In genomic region chr3:88647076-88647475, GRCm38 (mm10) we compare ENCODE assay signal across 34 mouse cellular contexts. TPM values are rescaled to one million over a fixed set of nuclear protein-coding genes. Genes with fewer than 3 reads are reported as not detected.
DNase-seq lines count a peak whose midpoint lies in the region; ATAC-seq lines count a peak whose summit lies in the region.
"Had no signal": no experiment of that assay in that cellular context is flagged by ENCODE, and none has a peak within 500 bp of the region (broad histone marks: within the 10 kb centered on the region; RNA-seq: fewer than 3 reads in every experiment).

No protein-coding gene starts in this region.

- 90% methylated on average over 3 of the region's 3 CpGs for WGBS in hindbrain, embryonic 11.5 days
- 87% methylated on average over 3 of the region's 3 CpGs for WGBS in midbrain, embryonic 15.5 days

- no peak overlapping the region for H3K4me2 ChIP-seq in hindbrain, embryonic 11.5 days (replicated peaks; ENCODE audit: low read depth, low read length)
- no peak overlapping the region for H3K4me2 ChIP-seq in midbrain, embryonic 15.5 days
- H3K4me2 ChIP-seq: hindbrain, embryonic 12.5 days; intestine, embryonic 15.5 days; limb, embryonic 12.5 days; liver, embryonic 15.5 days; lung, embryonic 14.5 days had no signal

- H3K9ac ChIP-seq in hindbrain, embryonic 11.5 days (ENCODE audit: low read depth, low read length): no peak overlapping the region
- no peak overlapping the region for H3K9ac ChIP-seq in midbrain, embryonic 15.5 days
- H3K9ac ChIP-seq: hindbrain, embryonic 12.5 days; intestine, embryonic 15.5 days; limb, embryonic 12.5 days; liver, embryonic 15.5 days; lung, embryonic 14.5 days had no signal

- no peaks in the 10 kb centered on the region for H3K9me3 ChIP-seq in hindbrain, embryonic 11.5 days (ENCODE audit: control insufficient read depth, low read length)
- no peaks in the 10 kb centered on the region for H3K9me3 ChIP-seq in midbrain, embryonic 15.5 days
- H3K9me3 ChIP-seq: heart, embryonic 10.5 days; hindbrain, embryonic 12.5 days; intestine, embryonic 15.5 days; limb, embryonic 12.5 days; liver, embryonic 15.5 days had no signal

- H3K27ac ChIP-seq in hindbrain, embryonic 11.5 days (ENCODE audit: low read depth, low read length): no peak overlapping the region
- no peak overlapping the region for H3K27ac ChIP-seq in midbrain, embryonic 15.5 days
- H3K27ac ChIP-seq: heart, embryonic 10.5 days; hindbrain, embryonic 12.5 days; hindbrain, postnatal 0 days; intestine, embryonic 15.5 days; kidney, postnatal 0 days; limb, embryonic 12.5 days; liver, embryonic 15.5 days had no signal

- peaks cover 21% of the 10 kb centered on the region for H3K36me3 ChIP-seq in hindbrain, embryonic 11.5 days (ENCODE audit: control insufficient read depth, insufficient read depth, low read length)
- peaks cover 58% of the 10 kb centered on the region for H3K36me3 ChIP-seq in midbrain, embryonic 15.5 days (replicated peaks)

- H3K27me3 ChIP-seq in hindbrain, embryonic 11.5 days (ENCODE audit: control insufficient read depth, insufficient read depth, low read length): no peaks in the 10 kb centered on the region
- H3K27me3 ChIP-seq in midbrain, embryonic 15.5 days (replicated peaks): no peaks in the 10 kb centered on the region
- H3K27me3 ChIP-seq: hindbrain, embryonic 12.5 days; intestine, embryonic 15.5 days; limb, embryonic 12.5 days; liver, embryonic 15.5 days had no signal

- no peaks in the 10 kb centered on the region for H3K4me1 ChIP-seq in hindbrain, embryonic 11.5 days (replicated peaks; ENCODE audit: control insufficient read depth, insufficient read depth, low read length)
- no peaks in the 10 kb centered on the region for H3K4me1 ChIP-seq in midbrain, embryonic 15.5 days
- H3K4me1 ChIP-seq: hindbrain, embryonic 12.5 days; limb, embryonic 12.5 days had no signal

- no peak overlapping the region for H3K4me3 ChIP-seq in hindbrain, embryonic 11.5 days (ENCODE audit: low read depth, low read length)
- H3K4me3 ChIP-seq in midbrain, embryonic 15.5 days: no peak overlapping the region
- H3K4me3 ChIP-seq: erythroblast, embryonic 14.5 days; heart, embryonic 10.5 days; hindbrain, embryonic 12.5 days; intestine, embryonic 15.5 days; limb, embryonic 12.5 days; liver, embryonic 15.5 days had no signal

- no peak for ATAC-seq in hindbrain, embryonic 11.5 days (ENCODE audit: low FRiP score)
- ATAC-seq in midbrain, embryonic 15.5 days (replicated peaks): no peak
- ATAC-seq: hindbrain, postnatal 0 days; intestine, embryonic 15.5 days had no signal

- peak; percentile 87 for DNase-seq in heart, adult 11 months
- DNase-seq in heart, postnatal 4 days: no peak
- DNase-seq in urinary bladder, adult 2 months (ENCODE audit: low spot score): peak; percentile 12
- no peak for DNase-seq in urinary bladder, postnatal 36 days (ENCODE audit: low spot score in 2 of 2)
- DNase-seq in ES-CJ7 (ENCODE audit: low read depth, low spot score): peak; percentile 30
- no peak for DNase-seq in hindbrain, embryonic 11.5 days (ENCODE audit: low spot score)
- DNase-seq: adrenal gland, adult 8-10 months; cerebellum, adult 2 months; cerebellum, postnatal 14 days; gastrocnemius, postnatal 14 days; heart, postnatal 14 days; kidney, adult 2 months; lung, embryonic 14.5 days; lung, postnatal 14 days; midbrain, embryonic 14.5 days; thymus, adult 2 months; thymus, postnatal 36 days had no signal

RNA-seq across cellular contexts. Expression of gene Rxfp4, which starts 5.9 kb away (rescaled TPM):
- under 1 TPM in 1 of 2 experiments, not detected in 1; 0.20 TPM for total RNA-seq in heart, postnatal 4 days (2021)
- not detected in 2 replicates for polyA plus RNA-seq in urinary bladder, adult 2 months (2012; rRNA removed)
- polyA plus RNA-seq in hindbrain, embryonic 11.5 days (2014; fragmentation: Nextera tagmentation; extraction: Ambion mirVana): not detected in 2 replicates
- polyA plus RNA-seq in midbrain, embryonic 15.5 days (2015; fragmentation: Nextera tagmentation; extraction: Ambion mirVana): not detected in 2 replicates
- total RNA-seq: adrenal gland, adult 8-10 months; adrenal gland, postnatal 4 days; gastrocnemius, postnatal 14 days; granulocyte monocyte progenitor cell, adult 5-6 weeks; heart, postnatal 14 days; hindbrain, postnatal 0 days; left cerebral cortex, postnatal 25 days; liver, adult 2 months; neutrophil, adult 5-6 weeks had no signal
- polyA plus RNA-seq: cerebellum, adult 2 months; cortical plate, adult 2 months; erythroblast, embryonic 14.5 days; forebrain, embryonic 16.5 days; heart, embryonic 10.5 days; hindbrain, embryonic 12.5 days; hindbrain, postnatal 0 days; intestine, embryonic 15.5 days; kidney, postnatal 0 days; limb, embryonic 12.5 days; liver, adult 2 months; liver, embryonic 15.5 days; lung, embryonic 14.5 days; midbrain, embryonic 14.5 days; neural tube, embryonic 11.5 days; thymus, adult 2 months had no signal

RNA-seq across cellular contexts. Expression of gene Khdc4, which starts 38.5 kb away (rescaled TPM):
- total RNA-seq in heart, postnatal 4 days (2021): 10 to 100 TPM; 44.9 to 49.2 TPM
- polyA plus RNA-seq in urinary bladder, adult 2 months (2012; rRNA removed): 76.3 and 121 TPM in 2 replicates
- polyA plus RNA-seq in hindbrain, embryonic 11.5 days (2014; fragmentation: Nextera tagmentation; extraction: Ambion mirVana): 103 and 105 TPM in 2 replicates
- polyA plus RNA-seq in midbrain, embryonic 15.5 days (2015; fragmentation: Nextera tagmentation; extraction: Ambion mirVana): 88.9 and 92.9 TPM in 2 replicates

RNA-seq across cellular contexts. Expression of gene Arhgef2, which starts 41.3 kb away (rescaled TPM):
- 100 to 1,000 TPM; 104 to 109 TPM for total RNA-seq in heart, postnatal 4 days (2021)
- 47.7 and 57.3 TPM in 2 replicates for polyA plus RNA-seq in urinary bladder, adult 2 months (2012; rRNA removed)
- 149 and 181 TPM in 2 replicates for polyA plus RNA-seq in hindbrain, embryonic 11.5 days (2014; fragmentation: Nextera tagmentation; extraction: Ambion mirVana)
- polyA plus RNA-seq in midbrain, embryonic 15.5 days (2015; fragmentation: Nextera tagmentation; extraction: Ambion mirVana): 138 and 145 TPM in 2 replicates

Comparison
In these comparisons a context has a peak if more than half of its experiments do, and no peak if none do; other contexts are left out.
1. DNase-seq: peak in heart, adult 11 months (single experiment), urinary bladder, adult 2 months (single experiment) and ES-CJ7 (single experiment); none in heart, postnatal 4 days (single experiment), urinary bladder, postnatal 36 days (0 of 2) and hindbrain, embryonic 11.5 days (single experiment).